Mouse (Mus musculus) cerebellum, adult 8-10 months (tissue): Measurements from ENCODE around the gene Paxbp1.

Source experiments
- DNase-seq: peaks from one replicate; pipeline ENCODE4 v3.0.0; 2022

Paxbp1 gene

DNA sequence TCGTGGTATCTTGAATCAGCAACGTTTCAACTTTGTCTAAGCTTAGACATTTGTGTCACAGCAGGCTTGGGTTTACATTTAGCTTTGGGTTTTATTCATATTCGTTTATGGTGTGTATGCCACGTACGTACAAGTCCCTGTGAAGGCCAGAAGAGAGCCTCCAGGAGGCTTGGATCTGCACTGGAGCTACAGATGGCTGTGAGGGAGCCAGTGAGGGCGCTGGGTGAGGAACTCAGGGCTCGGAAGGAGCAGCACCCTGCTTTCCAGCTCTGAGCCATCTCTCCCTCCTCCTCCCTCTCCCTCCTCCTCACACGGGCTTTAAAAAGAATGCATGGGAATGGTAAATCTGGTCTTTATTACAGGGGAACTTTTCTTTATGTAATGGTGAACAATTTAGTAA is 9.3 kb upstream of the Paxbp1 start:
- no peak for DNase-seq

- DNase-seq, result peak; percentile 60
These were observed 1.2 kb upstream of the Paxbp1 start for GRCm38 (mm10) chr16:91045511-91045910.

DNA sequence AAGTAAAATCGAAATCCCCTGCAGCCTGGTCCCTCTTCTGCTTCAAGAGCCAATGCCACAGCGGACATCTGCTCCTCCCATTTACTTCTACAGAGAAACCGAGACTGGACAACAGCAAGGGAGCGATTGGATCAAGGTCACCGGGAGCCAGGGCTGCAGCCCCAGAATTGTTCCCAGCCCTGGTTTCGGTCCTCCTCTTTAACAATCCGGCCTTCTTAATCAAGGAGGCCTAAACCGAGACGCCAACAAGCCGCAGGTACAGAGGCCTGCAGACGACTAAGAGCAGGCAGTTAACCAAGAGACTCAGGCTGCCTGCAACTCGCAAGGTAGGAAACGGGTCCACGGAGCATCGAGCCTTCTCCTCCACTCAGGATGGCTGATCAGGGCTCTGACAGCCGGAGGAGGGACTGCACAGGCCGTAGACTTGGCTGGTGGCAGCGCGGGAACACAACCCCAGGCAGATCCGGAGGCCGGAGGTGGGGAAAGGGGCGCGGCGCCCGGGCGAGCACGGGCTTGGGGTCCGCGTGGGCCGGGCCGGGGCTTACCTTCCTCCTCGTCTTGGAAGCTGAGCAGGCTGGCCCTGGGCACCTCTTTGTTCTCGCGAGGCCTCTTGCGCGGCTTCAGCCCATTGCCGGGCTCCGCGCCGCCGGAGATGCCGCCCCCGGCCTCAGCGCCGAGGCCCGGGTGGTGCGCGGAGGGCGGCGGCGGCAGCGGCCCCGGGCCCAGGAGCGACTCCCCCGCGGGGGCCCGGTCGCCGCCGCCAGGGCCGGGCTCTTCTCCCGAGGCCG is 688 bp downstream of the Paxbp1 start:
- DNase-seq, result peak; percentile 46

DNA sequence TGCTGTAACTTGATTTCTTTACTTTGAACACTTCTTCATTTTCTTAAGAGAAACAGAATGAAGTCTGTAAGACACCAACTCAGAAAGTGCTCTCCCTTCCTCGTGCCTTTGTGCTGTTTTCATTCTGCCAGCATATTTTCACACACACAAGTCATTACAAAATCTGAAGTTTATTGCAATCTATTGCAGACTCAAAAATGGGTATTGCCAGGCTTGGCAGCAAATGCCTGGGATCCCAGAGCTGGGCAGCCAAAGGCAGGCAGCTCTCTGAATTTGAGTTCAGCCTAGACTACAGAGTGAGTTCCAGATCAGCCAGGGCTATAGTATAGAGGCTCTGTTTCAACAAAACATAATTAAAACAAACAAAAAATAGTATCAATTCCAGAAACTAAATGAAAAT is 1.7 kb downstream of the Paxbp1 start:
- DNase-seq, result no peak

DNA sequence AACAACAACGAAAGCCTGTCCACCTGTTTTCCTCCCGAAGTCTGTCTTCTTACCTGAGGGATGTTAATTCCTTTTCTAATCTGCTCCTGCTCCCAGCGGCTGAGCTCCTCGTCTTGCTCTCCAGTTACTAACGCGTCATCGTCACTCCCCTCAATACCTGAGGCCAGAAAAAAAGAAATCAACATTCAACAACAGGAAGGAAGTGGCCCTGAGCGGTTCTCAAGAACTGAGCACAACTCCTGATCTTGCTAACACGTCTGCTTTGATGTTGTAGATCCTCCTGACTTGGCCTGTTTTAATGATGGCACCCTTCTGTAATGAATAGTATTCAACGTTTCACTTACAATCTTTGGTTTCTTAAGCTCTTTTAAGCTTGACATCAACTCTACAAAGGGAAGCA is 8.5 kb downstream of the Paxbp1 start:
- no peak for DNase-seq

DNA sequence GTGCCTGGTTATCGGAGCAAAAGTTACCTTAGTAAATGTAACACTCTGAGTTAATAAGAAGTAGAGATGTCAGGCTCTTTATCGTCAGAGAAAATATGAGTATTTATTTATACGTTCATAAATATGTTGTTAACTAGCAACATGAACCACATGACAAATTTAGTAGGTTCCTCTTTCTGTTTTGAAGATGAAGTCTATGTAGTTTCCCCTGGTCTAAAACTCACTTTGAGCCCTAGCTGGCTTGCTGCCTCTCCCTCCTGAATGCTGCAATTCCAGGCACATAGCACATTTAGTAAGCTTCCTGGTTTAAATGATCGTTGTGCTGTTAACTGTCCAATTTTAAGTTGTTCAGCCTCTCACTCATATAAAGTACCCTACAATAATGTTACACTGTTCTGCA is 13.6 kb downstream of the Paxbp1 start:
- no peak for DNase-seq

DNA sequence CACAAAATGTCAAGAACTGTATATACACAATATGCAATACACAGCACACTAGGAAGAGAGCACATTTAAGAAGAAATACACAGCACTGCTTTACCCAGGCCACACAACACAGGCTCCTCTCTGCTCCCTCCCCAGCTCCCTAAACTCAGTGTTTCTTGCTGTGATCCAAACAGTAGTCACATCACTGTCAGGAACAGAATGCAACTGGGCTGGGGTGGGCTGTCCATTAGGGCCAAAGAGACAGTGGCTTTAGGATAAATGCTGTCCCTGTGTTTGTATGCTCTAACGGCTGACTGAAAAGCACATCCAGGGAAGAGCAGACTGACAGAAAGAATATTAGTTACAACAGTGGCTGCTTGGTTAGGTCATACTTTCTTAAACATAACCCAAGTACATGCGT is 14.4 kb downstream of the Paxbp1 start:
- DNase-seq, result no peak

DNA sequence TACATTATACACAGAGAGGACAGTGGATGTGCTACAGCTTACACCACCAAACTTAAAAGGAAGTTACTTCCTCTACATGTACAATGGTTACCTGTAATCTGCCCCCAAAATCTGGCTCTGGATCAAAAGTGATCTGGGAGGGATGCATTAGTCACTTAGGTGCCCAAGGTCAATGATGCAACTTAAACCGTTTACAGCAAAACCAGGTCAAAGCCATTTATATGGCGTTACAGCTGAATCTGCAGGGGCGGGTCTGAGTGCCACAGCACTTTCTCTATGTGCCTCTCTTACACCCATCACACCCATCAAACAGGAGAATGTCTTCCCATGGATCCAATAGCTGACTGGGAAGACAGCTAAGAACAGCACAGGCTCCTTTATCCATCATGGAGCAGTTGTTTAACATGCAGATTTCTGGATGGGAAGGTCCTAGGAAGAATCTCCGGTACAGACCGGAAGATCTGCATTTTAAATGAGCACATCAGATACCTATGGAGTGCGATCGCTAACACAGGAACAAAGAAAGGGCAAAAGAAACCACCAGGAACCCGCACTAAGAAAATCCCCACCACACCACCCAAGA is 15.1 kb downstream of the Paxbp1 start:
- DNase-seq, result no peak

DNA sequence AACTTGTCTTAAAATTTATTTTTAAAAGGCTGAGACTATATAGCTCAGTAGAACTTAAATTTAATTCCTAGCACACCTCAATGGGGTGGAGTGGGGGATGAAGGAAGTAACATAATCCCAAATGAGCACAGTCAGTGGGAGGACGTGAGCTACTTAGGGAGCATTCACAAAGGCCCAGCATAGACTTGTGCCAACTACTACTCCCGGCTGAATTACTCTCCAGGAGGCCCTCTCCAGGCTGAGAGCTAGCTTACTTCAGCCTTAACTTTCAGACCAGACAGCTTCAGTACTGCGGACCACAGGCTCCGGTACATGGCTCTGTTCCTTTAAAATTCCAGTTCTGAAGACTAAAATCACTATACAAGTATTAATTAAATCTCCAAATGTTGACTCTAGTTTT is 18.1 kb downstream of the Paxbp1 start:
- no peak for DNase-seq

GRCm38 (mm10) chr16:91023384-91023783 is 21.0 kb downstream of the Paxbp1 start:
- DNase-seq, result no peak

DNA sequence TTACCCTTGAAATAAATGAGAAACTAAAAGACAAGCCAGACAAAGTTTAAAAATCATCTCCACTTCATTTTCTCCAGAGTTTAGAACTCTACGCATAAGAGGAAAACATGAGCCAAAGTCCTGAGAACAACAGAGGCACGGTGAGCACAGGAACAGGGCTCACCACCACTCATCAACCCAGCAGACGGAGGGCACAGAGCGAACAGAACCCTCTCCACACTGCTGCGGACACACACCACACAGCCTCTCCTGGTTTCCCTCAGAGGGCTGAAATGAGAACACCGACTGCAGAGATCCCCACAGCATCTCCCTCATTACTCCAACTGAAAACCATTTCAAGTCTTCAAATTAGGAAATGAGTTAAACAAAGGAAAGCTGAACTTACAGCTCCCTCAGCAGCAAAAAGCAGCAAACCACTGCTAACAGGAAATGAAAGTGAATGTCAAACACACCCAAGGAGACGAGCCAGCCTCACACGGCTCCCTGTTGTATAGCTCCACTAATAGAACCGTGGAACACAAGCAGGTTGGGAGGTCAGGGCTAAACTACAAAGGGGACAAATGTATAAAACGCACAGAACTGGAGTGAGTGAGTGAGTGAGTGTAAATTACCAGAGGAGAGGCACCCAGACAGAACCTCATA is 23.4 kb downstream of the Paxbp1 start:
- no peak for DNase-seq

- DNase-seq, result no peak
These were observed 24.9 kb downstream of the Paxbp1 start for GRCm38 (mm10) chr16:91019476-91019875.

DNA sequence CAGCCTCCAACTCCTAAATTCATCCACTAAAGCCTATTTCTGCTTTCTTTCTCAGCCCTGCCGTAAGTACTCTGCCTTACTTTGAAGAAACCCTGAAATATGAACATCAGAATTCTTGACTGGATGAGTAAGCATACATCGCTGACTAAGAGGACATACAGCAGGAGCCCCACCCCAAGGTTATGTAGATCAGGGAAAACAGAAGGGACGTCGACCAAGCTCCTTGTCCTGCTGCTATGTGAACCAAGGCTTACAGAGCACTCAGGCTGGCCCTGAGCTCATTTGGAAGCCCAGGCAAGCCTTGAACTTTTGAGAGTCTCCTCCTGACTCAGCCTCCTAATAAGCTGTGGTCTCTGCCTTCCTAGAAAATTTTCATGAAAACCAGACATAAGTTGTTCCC is 28.6 kb downstream of the Paxbp1 start:
- DNase-seq, result no peak

DNA sequence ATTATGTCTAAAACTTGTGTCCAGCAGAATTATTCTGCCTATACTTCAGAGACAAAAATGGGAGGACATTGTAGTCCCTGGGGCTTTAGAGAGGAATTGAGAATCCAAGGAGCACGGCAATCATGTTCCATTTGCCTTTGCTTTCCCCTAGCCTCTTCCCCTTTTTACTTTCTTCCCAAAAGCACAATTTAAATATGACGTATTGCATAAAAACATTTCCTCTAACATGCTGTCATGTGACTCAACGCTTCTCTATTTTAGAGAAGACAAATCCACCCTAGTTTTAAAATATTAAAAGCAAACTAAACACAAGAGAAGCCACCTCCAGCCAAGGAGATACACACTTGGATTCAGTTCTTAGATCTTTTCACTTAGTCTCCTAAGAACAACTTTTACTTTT is 32.5 kb downstream of the Paxbp1 start:
- DNase-seq, result no peak

DNA sequence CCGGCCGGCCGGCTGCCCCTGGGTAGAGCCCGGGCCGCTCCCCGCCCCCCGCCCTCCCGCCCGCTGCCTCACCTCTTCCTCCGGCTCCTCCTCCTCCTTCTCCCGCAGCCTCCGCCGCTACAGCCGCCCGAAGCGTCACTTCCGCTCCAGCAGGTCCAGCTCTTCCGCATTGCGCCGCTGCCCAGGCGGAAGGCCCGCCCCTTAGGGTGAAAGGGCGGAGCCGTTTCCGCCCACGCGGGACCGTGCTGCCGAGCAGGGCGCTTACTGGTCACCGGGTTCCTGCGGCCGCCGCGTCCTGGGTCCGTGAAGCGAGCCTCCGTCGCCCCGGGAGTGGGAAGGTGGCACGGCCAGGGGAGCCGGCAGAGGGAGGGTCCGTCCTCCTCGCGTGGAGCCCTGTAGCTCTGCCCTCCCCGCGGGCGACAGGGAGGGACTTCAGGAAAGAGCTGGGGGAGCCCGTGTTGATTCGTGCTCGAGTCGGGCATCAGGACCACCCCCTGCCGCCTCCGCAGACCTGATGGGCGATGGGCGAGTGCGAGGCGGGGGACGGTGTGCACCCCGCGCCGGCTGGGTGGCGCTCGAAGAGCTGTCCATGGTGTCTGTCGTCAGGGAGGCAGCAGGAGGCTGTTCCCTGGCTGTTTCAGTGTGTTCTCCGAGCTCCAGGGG is 33.2 kb downstream of the Paxbp1 start, which contains the start of gene Synj1:
Gene Synj1, minus strand, starts transcription at position 288 of the 663 bp plus-strand sequence.
- peak; percentile 90 for DNase-seq

DNA sequence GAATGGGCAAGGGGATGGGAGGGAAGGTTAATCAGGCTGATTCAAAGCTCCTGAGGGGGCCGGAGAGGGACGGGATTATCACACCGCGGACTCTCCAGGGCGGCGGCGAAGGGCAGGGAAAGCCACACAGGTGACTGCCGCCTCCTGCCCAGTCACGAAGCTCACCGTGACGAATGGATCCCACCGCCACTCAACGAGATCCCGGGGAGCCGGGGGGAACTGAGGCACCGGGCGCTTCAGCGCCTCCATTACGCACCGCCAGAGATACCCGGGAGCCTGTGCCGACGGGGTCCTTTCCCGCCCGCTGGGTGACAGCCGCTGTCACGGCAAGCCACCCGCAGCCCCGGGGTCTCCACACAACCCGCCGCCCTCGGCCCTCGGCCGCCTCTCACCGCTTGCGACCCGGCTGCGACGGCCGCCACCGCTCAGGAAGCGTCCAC is 33.7 kb downstream of the Paxbp1 start:
- no peak for DNase-seq

DNA sequence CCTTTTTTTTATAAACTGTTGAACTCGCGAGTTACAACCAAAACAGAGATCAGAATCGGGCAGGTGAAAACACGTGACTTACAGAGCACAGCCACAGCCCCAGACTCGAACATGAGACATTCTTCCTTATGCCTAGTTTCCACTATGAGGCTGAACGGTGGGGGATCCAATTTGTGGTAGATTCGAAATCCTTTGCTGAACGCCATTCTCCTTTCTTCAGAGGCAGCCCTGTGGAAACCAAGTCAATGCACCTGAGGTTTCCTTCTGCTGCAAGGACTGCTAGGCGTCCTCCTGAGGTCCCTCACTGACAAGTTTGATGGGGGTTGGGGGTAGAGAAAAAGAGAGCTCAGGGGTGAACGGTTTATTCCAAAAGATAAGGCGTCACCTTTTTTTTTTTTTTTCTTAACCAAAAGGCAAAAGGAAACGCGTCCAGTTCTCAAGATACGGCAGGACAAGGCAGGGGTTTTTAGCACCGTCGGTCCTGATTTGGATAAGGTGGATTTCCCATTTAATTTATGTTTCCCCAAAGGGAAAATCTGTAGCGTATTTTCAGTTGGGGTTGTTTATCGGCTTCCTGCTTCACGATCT is 34.3 kb downstream of the Paxbp1 start:
- DNase-seq, result no peak

DNA sequence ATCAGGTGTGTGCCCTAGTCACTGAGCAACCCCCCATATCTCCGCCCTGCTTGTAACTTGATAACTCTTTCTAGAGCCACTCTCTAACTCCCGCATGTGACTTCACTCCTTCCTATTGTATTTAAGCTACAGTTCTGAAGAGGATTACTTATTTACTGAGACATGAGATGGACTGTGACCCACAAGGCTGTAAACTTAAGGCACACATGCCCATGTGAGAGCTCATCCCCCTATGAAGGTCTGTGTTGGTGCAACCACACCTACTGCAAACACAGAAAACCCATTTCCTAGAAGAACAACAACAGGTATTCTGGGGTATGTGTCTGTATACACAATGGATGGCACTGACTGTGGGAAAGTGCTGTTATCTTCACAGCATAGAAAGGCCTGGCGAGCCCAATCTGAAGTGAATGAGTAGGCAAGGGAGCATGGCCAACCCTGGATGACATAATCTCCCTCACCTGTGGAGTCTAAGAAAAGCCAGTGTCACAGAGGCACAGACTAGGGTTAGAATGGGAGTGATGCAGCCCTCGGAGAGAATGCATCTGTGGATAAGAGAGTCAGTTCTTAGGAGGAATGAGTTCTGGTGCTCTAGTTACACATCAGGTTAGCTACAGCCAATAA is 39.3 kb downstream of the Paxbp1 start:
- DNase-seq, result no peak

GRCm38 (mm10) chr16:91001098-91001497 is 43.2 kb downstream of the Paxbp1 start:
- no peak for DNase-seq

DNA sequence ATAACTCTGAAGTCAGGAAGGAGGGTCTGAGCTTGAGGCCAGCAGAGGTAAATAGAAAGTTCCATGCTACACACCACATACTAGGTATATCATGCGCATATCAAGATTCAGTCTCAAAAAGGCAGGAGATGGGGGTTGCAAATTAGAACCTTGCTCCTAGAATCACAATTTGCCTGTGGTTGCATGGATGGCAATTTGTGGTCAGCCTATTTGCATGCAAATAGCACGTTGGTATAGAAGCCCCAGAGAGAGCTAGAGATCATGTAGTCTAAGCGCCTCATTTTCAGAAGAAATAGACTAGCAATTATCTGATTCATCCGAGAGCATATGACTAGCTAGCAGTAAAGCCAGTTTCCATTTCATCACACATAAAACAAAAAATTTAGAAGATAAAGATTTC is 44.5 kb downstream of the Paxbp1 start:
- DNase-seq, result no peak

- no peak for DNase-seq
These were observed 46.5 kb downstream of the Paxbp1 start for GRCm38 (mm10) chr16:90997822-90998221.

DNA sequence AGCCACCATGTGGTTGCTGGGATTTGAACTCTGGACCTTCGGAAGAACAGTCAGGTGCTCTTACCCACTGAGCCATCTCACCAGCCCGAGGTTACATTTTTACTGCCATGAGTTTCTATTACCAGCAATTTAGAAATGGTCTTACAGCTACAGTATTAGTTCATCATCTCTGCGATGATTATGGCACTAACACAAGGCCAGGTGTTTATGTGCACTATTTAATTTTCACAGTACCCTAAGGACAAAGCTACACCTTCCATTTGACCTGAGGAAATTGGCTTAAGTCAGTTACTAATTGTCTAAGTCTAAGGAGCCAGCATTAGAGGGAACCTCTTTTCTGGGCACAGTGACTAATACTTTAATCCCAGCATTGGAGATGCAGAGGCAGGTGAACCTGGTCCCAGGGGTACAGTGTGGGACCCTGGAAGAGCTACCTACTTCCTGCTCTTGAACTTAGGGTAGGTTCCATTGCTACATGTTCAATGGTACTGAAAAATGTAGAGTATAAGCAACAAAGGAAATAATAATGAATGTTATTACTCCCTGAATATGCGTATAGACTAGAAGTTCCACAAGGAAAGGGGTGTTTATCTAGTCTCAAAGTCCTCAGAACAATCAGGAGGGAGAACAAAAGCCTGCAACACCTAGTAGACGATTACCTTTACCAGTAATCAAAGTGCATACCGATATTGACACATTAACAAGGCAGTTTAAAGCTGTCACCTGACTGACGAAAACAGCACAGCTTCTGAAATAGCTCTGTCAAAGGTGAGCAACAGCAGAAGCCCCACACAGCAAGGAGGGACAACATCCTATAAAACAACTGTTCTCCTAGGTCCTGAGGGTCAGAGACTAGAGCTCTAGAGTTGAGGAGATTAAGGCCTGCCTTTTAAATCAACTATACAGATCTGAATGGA is 47.8 kb downstream of the Paxbp1 start:
- no peak for DNase-seq
